Mouse (Mus musculus): ENCODE measurements around the gene Arhgap32. TPM values are rescaled to one million over a fixed set of nuclear protein-coding genes. Genes with fewer than 3 reads are reported as not detected.

The Arhgap32 gene
- polyA plus RNA-seq, 1 experiment from 2014 or later = 10.3 TPM

GRCm38 (mm10) chr9:32253721-32254120 lies 137.8 kb downstream of the Arhgap32 start:
- WGBS = 89% methylated on average over 4 of the region's 4 CpGs

GRCm38 (mm10) chr9:32257365-32257764 lies 141.4 kb downstream of the Arhgap32 start:
- H3K4me3 ChIP-seq (ENCODE audit: low read length) = no peak overlapping the region
- no peak overlapping the region for H3K9ac ChIP-seq (ENCODE audit: low read depth, low read length)
- H3K27me3 ChIP-seq (replicated peaks; ENCODE audit: control insufficient read depth, insufficient read depth, low read length) = no peaks in the 10 kb centered on the region
- H3K4me1 ChIP-seq (ENCODE audit: control insufficient read depth, insufficient read depth, low read depth, low read length) = no peaks in the 10 kb centered on the region
- H3K9me3 ChIP-seq (ENCODE audit: control insufficient read depth, low read length) = no peaks in the 10 kb centered on the region
- WGBS = 72% methylated on average over 8 of the region's 8 CpGs
- no peak overlapping the region for H3K27ac ChIP-seq (ENCODE audit: low read depth, low read length)
- 0 out of 2 replicates have a peak, but pooled peaks have one; percentile 9 for ATAC-seq
- peaks cover 43% of the 10 kb centered on the region for H3K36me3 ChIP-seq (ENCODE audit: control insufficient read depth, insufficient read depth, low read length)
- no peak overlapping the region for H3K4me2 ChIP-seq (ENCODE audit: low read length)

More at GRCm38 (mm10) chr9:32253721-32254120, 137.8 kb downstream of the Arhgap32 start:
- Histone ChIP-seq H3K9me3 (ENCODE audit: control insufficient read depth, low read length) (no peaks in the 10 kb centered on the region), H3K4me1 (ENCODE audit: control insufficient read depth, insufficient read depth, low read depth, low read length) (no peaks in the 10 kb centered on the region), H3K4me3 (ENCODE audit: low read length) (no peak overlapping the region), H3K9ac (ENCODE audit: low read depth, low read length) (no peak overlapping the region), H3K27me3 (replicated peaks; ENCODE audit: control insufficient read depth, insufficient read depth, low read length) (no peaks in the 10 kb centered on the region), H3K4me2 (ENCODE audit: low read length) (no peak overlapping the region), H3K27ac (ENCODE audit: low read depth, low read length) (no peak overlapping the region), H3K36me3 (ENCODE audit: control insufficient read depth, insufficient read depth, low read length) (peaks cover 32% of the 10 kb centered on the region)
- ATAC-seq = no peak

GRCm38 (mm10) chr9:32257882-32258281 lies 141.9 kb downstream of the Arhgap32 start:
- Histone ChIP-seq H3K27ac (ENCODE audit: low read depth, low read length) (no peak overlapping the region), H3K27me3 (replicated peaks; ENCODE audit: control insufficient read depth, insufficient read depth, low read length) (no peaks in the 10 kb centered on the region), H3K36me3 (ENCODE audit: control insufficient read depth, insufficient read depth, low read length) (peaks cover 43% of the 10 kb centered on the region), H3K4me1 (ENCODE audit: control insufficient read depth, insufficient read depth, low read depth, low read length) (no peaks in the 10 kb centered on the region), H3K9ac (ENCODE audit: low read depth, low read length) (no peak overlapping the region), H3K9me3 (ENCODE audit: control insufficient read depth, low read length) (no peaks in the 10 kb centered on the region), H3K4me3 (ENCODE audit: low read length) (no peak overlapping the region), H3K4me2 (ENCODE audit: low read length) (no peak overlapping the region)
- 0 out of 2 replicates have a peak, but pooled peaks have one; percentile 19 for ATAC-seq
- 74% methylated on average over 2 of the region's 2 CpGs for WGBS

DNA sequence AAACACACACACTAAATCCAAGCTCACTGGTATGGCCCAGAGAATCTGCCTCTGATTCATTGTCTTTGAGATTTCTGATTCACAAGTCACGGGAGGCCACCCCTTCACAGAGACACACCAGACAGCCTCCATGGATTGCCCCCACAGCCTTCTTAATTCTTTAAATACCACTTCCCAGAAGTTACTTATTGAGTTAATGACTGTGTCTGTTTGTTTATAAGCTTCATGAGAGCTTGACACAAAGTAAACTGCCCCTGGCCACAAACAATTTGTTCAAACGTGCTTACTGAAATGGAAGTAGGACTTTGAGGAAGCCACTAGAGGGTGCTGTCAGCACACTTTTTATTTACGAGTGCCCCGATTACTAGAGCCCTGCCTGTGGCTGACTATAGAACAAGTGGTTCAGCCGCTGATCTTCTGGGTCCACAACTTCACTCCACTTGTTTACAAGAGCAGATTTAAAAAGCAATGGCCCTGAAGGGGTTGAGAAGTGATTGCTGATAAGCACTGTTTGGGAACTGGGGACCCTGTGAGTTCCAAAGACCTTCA lies 156.0 kb downstream of the Arhgap32 start:
- no peaks in the 10 kb centered on the region for H3K27me3 ChIP-seq (replicated peaks; ENCODE audit: control insufficient read depth, insufficient read depth, low read length)
- no peak overlapping the region for H3K4me3 ChIP-seq (ENCODE audit: low read length)
- H3K4me1 ChIP-seq (ENCODE audit: control insufficient read depth, insufficient read depth, low read depth, low read length) = no peaks in the 10 kb centered on the region
- no peak overlapping the region for H3K27ac ChIP-seq (ENCODE audit: low read depth, low read length)
- 10% methylated on average over 5 of the region's 5 CpGs for WGBS
- ATAC-seq = peak; percentile 82; the same call in 1 of the 2 replicates
- H3K4me2 ChIP-seq (ENCODE audit: low read length) = no peak overlapping the region
- no peaks in the 10 kb centered on the region for H3K36me3 ChIP-seq (ENCODE audit: control insufficient read depth, insufficient read depth, low read length)
- no peak overlapping the region for H3K9ac ChIP-seq (ENCODE audit: low read depth, low read length)
- H3K9me3 ChIP-seq (ENCODE audit: control insufficient read depth, low read length) = no peaks in the 10 kb centered on the region

- Histone ChIP-seq H3K36me3 (ENCODE audit: control insufficient read depth, insufficient read depth, low read length) (no peaks in the 10 kb centered on the region), H3K9ac (ENCODE audit: low read depth, low read length) (no peak overlapping the region), H3K27ac (ENCODE audit: low read depth, low read length) (no peak overlapping the region), H3K9me3 (ENCODE audit: control insufficient read depth, low read length) (peaks cover 4% of the 10 kb centered on the region; the same call in 1 of the 2 replicates), H3K27me3 (replicated peaks; ENCODE audit: control insufficient read depth, insufficient read depth, low read length) (no peaks in the 10 kb centered on the region), H3K4me2 (ENCODE audit: low read length) (no peak overlapping the region), H3K4me1 (ENCODE audit: control insufficient read depth, insufficient read depth, low read depth, low read length) (no peaks in the 10 kb centered on the region), H3K4me3 (ENCODE audit: low read length) (no peak overlapping the region)
- WGBS = 89% methylated on average over 5 of the region's 5 CpGs
- ATAC-seq = no peak
Measured at GRCm38 (mm10) chr9:32278052-32278451, 162.1 kb downstream of the Arhgap32 start.

GRCm38 (mm10) chr9:32279789-32280188 lies 163.9 kb downstream of the Arhgap32 start:
- H3K9ac ChIP-seq (ENCODE audit: low read depth, low read length) = no peak overlapping the region
- H3K27ac ChIP-seq (ENCODE audit: low read depth, low read length) = no peak overlapping the region
- 70% methylated on average over 3 of the region's 3 CpGs for WGBS
- H3K4me1 ChIP-seq (ENCODE audit: control insufficient read depth, insufficient read depth, low read depth, low read length) = no peaks in the 10 kb centered on the region
- peaks cover 4% of the 10 kb centered on the region; the same call in 1 of the 2 replicates for H3K9me3 ChIP-seq (ENCODE audit: control insufficient read depth, low read length)
- no peak overlapping the region for H3K4me3 ChIP-seq (ENCODE audit: low read length)
- no peaks in the 10 kb centered on the region for H3K27me3 ChIP-seq (replicated peaks; ENCODE audit: control insufficient read depth, insufficient read depth, low read length)
- ATAC-seq = no peak
- H3K4me2 ChIP-seq (ENCODE audit: low read length) = no peak overlapping the region
- H3K36me3 ChIP-seq (ENCODE audit: control insufficient read depth, insufficient read depth, low read length) = no peaks in the 10 kb centered on the region

- no peak for ATAC-seq
- Histone ChIP-seq H3K9ac (ENCODE audit: low read depth, low read length) (no peak overlapping the region), H3K9me3 (ENCODE audit: control insufficient read depth, low read length) (peaks cover 4% of the 10 kb centered on the region; the same call in 1 of the 2 replicates), H3K4me1 (ENCODE audit: control insufficient read depth, insufficient read depth, low read depth, low read length) (no peaks in the 10 kb centered on the region), H3K27me3 (replicated peaks; ENCODE audit: control insufficient read depth, insufficient read depth, low read length) (no peaks in the 10 kb centered on the region), H3K36me3 (ENCODE audit: control insufficient read depth, insufficient read depth, low read length) (no peaks in the 10 kb centered on the region), H3K27ac (ENCODE audit: low read depth, low read length) (no peak overlapping the region), H3K4me2 (ENCODE audit: low read length) (no peak overlapping the region), H3K4me3 (ENCODE audit: low read length) (no peak overlapping the region)
- 93% methylated on average over 5 of the region's 5 CpGs for WGBS
Measured at GRCm38 (mm10) chr9:32280456-32280855, 164.5 kb downstream of the Arhgap32 start.

GRCm38 (mm10) chr9:32283591-32283990 lies 167.7 kb downstream of the Arhgap32 start:
- Histone ChIP-seq H3K4me3 (ENCODE audit: low read length) (no peak overlapping the region), H3K4me2 (ENCODE audit: low read length) (no peak overlapping the region), H3K9me3 (ENCODE audit: control insufficient read depth, low read length) (no peaks in the 10 kb centered on the region), H3K9ac (ENCODE audit: low read depth, low read length) (no peak overlapping the region), H3K4me1 (ENCODE audit: control insufficient read depth, insufficient read depth, low read depth, low read length) (no peaks in the 10 kb centered on the region), H3K27me3 (replicated peaks; ENCODE audit: control insufficient read depth, insufficient read depth, low read length) (no peaks in the 10 kb centered on the region), H3K36me3 (ENCODE audit: control insufficient read depth, insufficient read depth, low read length) (no peaks in the 10 kb centered on the region), H3K27ac (ENCODE audit: low read depth, low read length) (no peak overlapping the region)
- 91% methylated on average over 5 of the region's 5 CpGs for WGBS
- no peak for ATAC-seq

DNA sequence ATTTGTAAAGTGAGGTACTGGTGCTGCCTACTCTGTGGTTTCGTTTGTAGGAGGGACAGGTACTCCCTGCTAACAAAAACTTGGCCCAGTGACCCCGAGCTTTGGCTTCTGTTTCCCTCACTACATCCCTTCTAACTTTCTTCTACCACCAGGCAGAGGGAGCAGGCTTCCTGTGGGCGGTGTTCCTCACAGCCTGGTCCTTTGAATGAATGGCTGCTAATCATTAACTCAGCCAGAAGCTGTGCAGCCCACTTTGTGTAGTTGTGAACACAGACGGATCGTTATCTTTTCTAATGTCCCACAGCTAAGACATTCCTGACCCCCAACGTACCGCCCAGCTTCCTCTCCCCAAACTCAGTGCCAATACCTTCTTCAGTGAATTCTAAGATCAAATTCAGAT lies 175.7 kb downstream of the Arhgap32 start:
- no peaks in the 10 kb centered on the region for H3K36me3 ChIP-seq (ENCODE audit: control insufficient read depth, insufficient read depth, low read length)
- no peak overlapping the region for H3K4me3 ChIP-seq (ENCODE audit: low read length)
- H3K9ac ChIP-seq (ENCODE audit: low read depth, low read length) = no peak overlapping the region
- H3K4me2 ChIP-seq (ENCODE audit: low read length) = no peak overlapping the region
- 47% methylated on average over 7 of the region's 7 CpGs for WGBS
- H3K4me1 ChIP-seq (ENCODE audit: control insufficient read depth, insufficient read depth, low read depth, low read length) = peaks cover 4% of the 10 kb centered on the region; the same call in 1 of the 2 replicates
- no peak for ATAC-seq
- H3K9me3 ChIP-seq (ENCODE audit: control insufficient read depth, low read length) = no peaks in the 10 kb centered on the region
- H3K27me3 ChIP-seq (replicated peaks; ENCODE audit: control insufficient read depth, insufficient read depth, low read length) = no peaks in the 10 kb centered on the region
- no peak overlapping the region for H3K27ac ChIP-seq (ENCODE audit: low read depth, low read length)

Measured in hindbrain, embryonic 16.5 days (tissue).